Mouse (Mus musculus) lung, embryonic 14.5 days (tissue): ENCODE data around the gene Ttc7b. TPM values are rescaled to one million over a fixed set of nuclear protein-coding genes. Genes with fewer than 3 reads are reported as not detected.

Experiments used
- ATAC-seq: fragments of 200-750 bp; cut with Nextera tagmentation; 2 replicates; pipeline ENCODE4 v1.8.0; 2017; ENCODE audit warnings: mild to moderate bottlenecking, moderate TSS enrichment, moderate library complexity; ENCODE audit not compliant: insufficient read depth
- DNase-seq: peaks from one replicate; pipeline ENCODE4 v3.0.0-alpha.2; 2015
- H3K27ac ChIP-seq: fragments of 300-500 bp; sonication (generic); 2 replicates; pipeline ENCODE4 v1.5.1; 2014; ENCODE audit warnings: low read depth, mild to moderate bottlenecking, moderate library complexity
- H3K27me3 ChIP-seq: fragments of 300-500 bp; sonication (generic); 2 replicates; pipeline ENCODE4 v1.6.1; 2014; ENCODE audit warnings: low read length, control low read depth; ENCODE audit not compliant: insufficient read depth
- H3K36me3 ChIP-seq: fragments of 300-500 bp; sonication (generic); 2 replicates; pipeline ENCODE4 v1.6.1; 2014; ENCODE audit warnings: control low read depth; ENCODE audit not compliant: insufficient read depth
- H3K4me1 ChIP-seq: fragments of 300-500 bp; sonication (generic); 2 replicates; pipeline ENCODE4 v1.6.1; 2014; ENCODE audit warnings: antibody characterized with exemption, control low read depth; ENCODE audit not compliant: insufficient read depth
- H3K4me2 ChIP-seq: fragments of 300-500 bp; sonication (generic); 2 replicates; pipeline ENCODE4 v1.6.1; 2014; ENCODE audit warnings: mild to moderate bottlenecking
- H3K4me3 ChIP-seq: fragments of 300-500 bp; sonication (generic); 2 replicates; pipeline ENCODE4 v1.5.1; 2014; ENCODE audit warnings: low read depth, low read length
- H3K9ac ChIP-seq: fragments of 300-500 bp; sonication (generic); 2 replicates; pipeline ENCODE4 v1.6.1; 2014
- H3K9me3 ChIP-seq: fragments of 300-500 bp; sonication (generic); 2 replicates; pipeline ENCODE4 v1.6.1; 2016; ENCODE audit warnings: low read depth, low read length, control low read depth
- CTCF ChIP-seq: IDR thresholded peaks from 2 replicates; pipeline ENCODE4 v1.5.1; 2016; ENCODE audit warnings: antibody characterized with exemption, low read depth
- WGBS: fragments of 180-500 bp; shearing (Covaris S2); extraction: QIAGEN DNeasy Blood & Tissue Kit; methylation state at CpG from one replicate; pipeline ENCODE4 v1.1.7; 2014; 5-methylcytosine and 5-hydroxymethylcytosine counted together
- polyA plus RNA-seq: library from polyadenylated mRNA; unstranded; fragments of >200 nt; fragmentation: Nextera tagmentation; extraction: Ambion mirVana; gene quantifications from 2 replicates; pipeline ENCODE4 v1.2.1, GENCODE M21; 2014

Gene Ttc7b
- polyA plus RNA-seq, 1 experiment from 2014 or later: 8.1 TPM

- ATAC-seq (0 out of 2 replicates have a peak, but pooled peaks have one; percentile 28), DNase-seq (peak; percentile 33)
- no peak for TF ChIP-seq CTCF
- H3K4me2 ChIP-seq: no peak overlapping the region
- H3K9me3 ChIP-seq: no peaks in the 10 kb centered on the region
- no peak overlapping the region for H3K9ac ChIP-seq
- H3K27ac ChIP-seq: peak overlapping the region; percentile 46; the same call in 1 of the 2 replicates
- WGBS: 66% methylated on average over 6 of the region's 6 CpGs
- H3K36me3 ChIP-seq: no peaks in the 10 kb centered on the region
- 0 out of 2 replicates have a peak, but pooled peaks cover 5% of the 10 kb centered on the region for H3K4me1 ChIP-seq
- no peak overlapping the region for H3K4me3 ChIP-seq
- no peaks in the 10 kb centered on the region for H3K27me3 ChIP-seq
Measured at GRCm38 (mm10) chr12:100543437-100544193, 23.0 kb upstream of the Ttc7b start.

DNA sequence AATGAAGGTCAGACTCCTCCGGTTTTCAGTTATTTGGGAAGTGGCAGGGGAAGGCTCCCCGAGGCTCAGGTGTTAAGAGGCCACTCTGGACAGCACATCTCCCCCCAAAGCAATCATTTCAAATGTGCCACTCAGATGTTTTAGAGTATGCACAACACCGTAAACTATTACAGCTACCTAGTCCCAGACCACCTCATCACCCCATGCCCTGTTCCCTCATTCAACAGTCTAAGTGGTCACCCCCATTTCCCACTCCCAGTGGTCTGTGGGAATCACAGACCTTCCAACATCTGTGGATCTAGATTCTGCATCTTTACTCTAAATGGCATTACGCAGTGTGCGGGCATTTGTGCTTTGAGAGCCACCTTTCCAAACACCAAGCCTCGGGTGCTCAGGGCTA is 21.9 kb upstream of the Ttc7b start:
- DNase-seq: no peak
- Histone ChIP-seq H3K9ac (no peak overlapping the region), H3K27me3 (no peaks in the 10 kb centered on the region), H3K9me3 (no peaks in the 10 kb centered on the region), H3K4me3 (no peak overlapping the region), H3K36me3 (no peaks in the 10 kb centered on the region), H3K4me1 (0 out of 2 replicates have a peak, but pooled peaks cover 8% of the 10 kb centered on the region), H3K4me2 (no peak overlapping the region), H3K27ac (no peak overlapping the region)
- WGBS: 69% methylated on average over 6 of the region's 6 CpGs
- TF ChIP-seq CTCF: no peak
- ATAC-seq: no peak

DNA sequence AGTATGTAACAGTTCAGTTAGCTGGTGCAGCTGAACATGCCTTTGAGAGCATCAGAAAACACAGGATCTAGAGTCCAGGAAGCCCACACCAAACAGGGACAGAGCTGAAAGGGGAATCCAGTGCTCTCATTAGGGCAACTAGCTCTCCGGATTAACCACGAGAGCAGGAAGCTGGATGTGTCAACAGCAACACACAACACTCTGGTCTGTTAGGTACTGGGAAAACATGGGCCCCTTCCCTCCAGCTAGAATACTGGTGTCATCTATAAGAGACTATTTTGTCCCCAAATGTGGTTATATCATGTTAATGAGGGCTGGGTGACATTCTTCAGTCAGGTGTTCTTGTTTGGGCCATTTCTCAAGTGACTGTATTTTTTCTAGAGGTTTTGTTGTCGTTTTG is 21.4 kb upstream of the Ttc7b start:
- DNase-seq: no peak
- Histone ChIP-seq H3K4me2 (no peak overlapping the region), H3K4me3 (no peak overlapping the region), H3K27ac (no peak overlapping the region), H3K36me3 (no peaks in the 10 kb centered on the region), H3K27me3 (no peaks in the 10 kb centered on the region), H3K4me1 (0 out of 2 replicates have a peak, but pooled peaks cover 8% of the 10 kb centered on the region), H3K9ac (no peak overlapping the region), H3K9me3 (no peaks in the 10 kb centered on the region)
- no peak for ATAC-seq
- 25% methylated on average over 3 of the region's 3 CpGs for WGBS
- no peak for TF ChIP-seq CTCF

DNA sequence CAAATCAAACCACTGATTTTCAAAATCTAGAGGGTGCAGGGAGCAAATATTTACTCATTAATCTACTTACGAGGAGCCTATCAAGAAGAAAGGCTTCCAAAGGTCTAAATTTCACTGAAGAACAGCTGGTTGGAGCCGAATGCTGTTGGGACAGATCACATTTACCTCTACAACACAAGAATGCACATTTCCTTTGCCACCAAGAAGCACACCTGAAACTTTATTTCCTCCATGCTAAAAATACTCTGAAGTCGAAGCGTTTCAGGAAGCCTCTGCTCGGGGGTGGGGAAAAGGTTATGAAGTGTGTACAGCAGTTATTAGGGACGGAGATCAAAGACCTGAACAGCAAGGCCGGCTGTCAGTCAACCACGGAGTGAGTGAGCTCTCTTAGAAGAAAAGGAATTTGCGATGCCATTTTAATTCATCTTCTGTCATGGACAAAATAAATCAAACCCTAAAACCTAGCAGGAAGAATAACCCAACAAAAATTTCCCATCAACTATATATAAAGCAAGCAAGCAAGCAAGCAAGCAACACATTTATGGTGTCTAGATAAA is 18.6 kb upstream of the Ttc7b start:
- ATAC-seq: 0 out of 2 replicates have a peak, but pooled peaks have one; percentile 60
- Histone ChIP-seq H3K9ac (no peak overlapping the region), H3K27ac (peak overlapping the region; percentile 63), H3K36me3 (no peaks in the 10 kb centered on the region), H3K4me1 (peaks cover 8% of the 10 kb centered on the region; the same call in 1 of the 2 replicates), H3K27me3 (no peaks in the 10 kb centered on the region), H3K9me3 (no peaks in the 10 kb centered on the region), H3K4me2 (no peak overlapping the region), H3K4me3 (no peak overlapping the region)
- no peak for TF ChIP-seq CTCF
- DNase-seq: peak; percentile 20
- WGBS: 28% methylated on average over 9 of the region's 9 CpGs

- H3K36me3 ChIP-seq: no peaks in the 10 kb centered on the region
- H3K4me2 ChIP-seq: no peak overlapping the region
- no peak for TF ChIP-seq CTCF
- WGBS: 38% methylated on average over 7 of the region's 7 CpGs
- H3K9ac ChIP-seq: no peak overlapping the region
- peak; percentile 54; the same call in 1 of the 2 replicates for ATAC-seq
- no peaks in the 10 kb centered on the region for H3K9me3 ChIP-seq
- peak; percentile 73 for DNase-seq
- no peaks in the 10 kb centered on the region for H3K27me3 ChIP-seq
- H3K27ac ChIP-seq: peak overlapping the region; percentile 63
- H3K4me1 ChIP-seq: peaks cover 8% of the 10 kb centered on the region; the same call in 1 of the 2 replicates
- no peak overlapping the region for H3K4me3 ChIP-seq
Measured at GRCm38 (mm10) chr12:100538445-100539157, 18.0 kb upstream of the Ttc7b start.

DNA sequence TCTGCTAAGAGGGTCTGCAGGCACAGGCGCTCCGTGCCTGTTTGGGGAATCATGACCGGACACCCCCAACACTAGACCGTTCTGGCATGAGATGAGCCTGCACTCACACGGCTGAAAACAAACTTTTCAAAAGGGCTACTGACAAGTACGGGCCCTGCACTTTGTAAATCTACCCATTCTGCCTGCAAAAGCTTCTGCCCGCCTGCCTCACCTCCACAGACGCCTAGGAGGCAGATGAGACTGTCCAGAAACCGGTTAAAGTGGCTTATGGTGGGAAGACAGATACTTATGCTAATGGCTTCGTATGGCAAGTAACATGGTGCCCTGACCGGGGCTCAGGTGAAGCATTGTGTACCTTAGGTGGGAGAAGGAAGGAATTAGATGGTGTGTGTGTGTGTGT is 16.5 kb upstream of the Ttc7b start:
- H3K27me3 ChIP-seq: no peaks in the 10 kb centered on the region
- no peaks in the 10 kb centered on the region for H3K9me3 ChIP-seq
- no peaks in the 10 kb centered on the region for H3K36me3 ChIP-seq
- H3K9ac ChIP-seq: no peak overlapping the region
- no peak overlapping the region for H3K4me3 ChIP-seq
- no peak for TF ChIP-seq CTCF
- DNase-seq: no peak
- H3K4me2 ChIP-seq: no peak overlapping the region
- peaks cover 8% of the 10 kb centered on the region; the same call in 1 of the 2 replicates for H3K4me1 ChIP-seq
- no peak overlapping the region for H3K27ac ChIP-seq
- ATAC-seq: no peak
- WGBS: 62% methylated on average over 11 of the region's 11 CpGs

GRCm38 (mm10) chr12:100535028-100535427 is 14.4 kb upstream of the Ttc7b start:
- no peaks in the 10 kb centered on the region for H3K27me3 ChIP-seq
- peaks cover 8% of the 10 kb centered on the region; the same call in 1 of the 2 replicates for H3K4me1 ChIP-seq
- TF ChIP-seq CTCF: no peak
- H3K4me3 ChIP-seq: no peak overlapping the region
- H3K27ac ChIP-seq: no peak overlapping the region
- no peaks in the 10 kb centered on the region for H3K9me3 ChIP-seq
- H3K9ac ChIP-seq: no peak overlapping the region
- WGBS: 82% methylated on average over 12 of the region's 12 CpGs
- H3K4me2 ChIP-seq: no peak overlapping the region
- no peak for ATAC-seq
- DNase-seq: no peak
- H3K36me3 ChIP-seq: no peaks in the 10 kb centered on the region
